Mouse (Mus musculus) kidney, adult 2 months (tissue): ENCODE data around the gene Wdr90. TPM values are rescaled to one million over a fixed set of nuclear protein-coding genes. Genes with fewer than 3 reads are reported as not detected.

Experiments used
- DNase-seq: peaks from one replicate; pipeline ENCODE4 v3.0.0; 2021
- H3K27ac ChIP-seq: fragments of 200-500 bp; 2 replicates; pipeline ENCODE4 v1.5.1; 2012; ENCODE audit warnings: low read depth, low read length, control low read depth, inconsistent platforms; ENCODE audit not compliant: insufficient read depth
- H3K27me3 ChIP-seq: fragments of 200-500 bp; replicated peaks from 2 replicates; pipeline ENCODE4 v1.6.1; 2012; ENCODE audit warnings: mild to moderate bottlenecking, moderate library complexity, low read length, inconsistent platforms; ENCODE audit not compliant: control insufficient read depth, insufficient read depth
- H3K36me3 ChIP-seq: fragments of 200-500 bp; 2 replicates; pipeline ENCODE4 v1.6.1; 2012; ENCODE audit warnings: mild to moderate bottlenecking, moderate library complexity, low read length, inconsistent platforms; ENCODE audit not compliant: control insufficient read depth, insufficient read depth
- H3K4me1 ChIP-seq: fragments of 200-500 bp; 2 replicates; pipeline ENCODE4 v1.6.1; 2011; ENCODE audit warnings: low read length; ENCODE audit not compliant: control insufficient read depth, insufficient read depth
- H3K4me3 ChIP-seq: fragments of 200-500 bp; 2 replicates; pipeline ENCODE4 v1.5.1; 2011; ENCODE audit warnings: mild to moderate bottlenecking, low read depth, low read length, control low read depth; ENCODE audit not compliant: insufficient read depth
- CTCF ChIP-seq: fragments of 200-500 bp; conservative IDR thresholded peaks from 2 replicates; pipeline ENCODE4 v1.5.1; 2011; ENCODE audit warnings: low read depth, mild to moderate bottlenecking, control low read depth, low read length, moderate library complexity, mixed read lengths; ENCODE audit not compliant: insufficient read depth, insufficient read length
- POLR2A ChIP-seq: fragments of 200-500 bp; IDR thresholded peaks from one replicate; pipeline ENCODE4 v1.6.1; 2011; ENCODE audit warnings: low read depth, low read length, control low read depth
- WGBS: fragments of 180-500 bp; shearing (Covaris S2); methylation state at CpG from one replicate; pipeline ENCODE4 v1.1.7; 2018; 5-methylcytosine and 5-hydroxymethylcytosine counted together
- polyA plus RNA-seq: library from polyadenylated mRNA; depleted of rRNA; stranded (reverse); fragments of >200 nt; gene quantifications from 2 replicates; pipeline ENCODE4 v1.2.3, GENCODE M21; 2012; rRNA removed

Wdr90 gene
- polyA plus RNA-seq = 23.8 and 25.5 TPM in 2 replicates

DNA sequence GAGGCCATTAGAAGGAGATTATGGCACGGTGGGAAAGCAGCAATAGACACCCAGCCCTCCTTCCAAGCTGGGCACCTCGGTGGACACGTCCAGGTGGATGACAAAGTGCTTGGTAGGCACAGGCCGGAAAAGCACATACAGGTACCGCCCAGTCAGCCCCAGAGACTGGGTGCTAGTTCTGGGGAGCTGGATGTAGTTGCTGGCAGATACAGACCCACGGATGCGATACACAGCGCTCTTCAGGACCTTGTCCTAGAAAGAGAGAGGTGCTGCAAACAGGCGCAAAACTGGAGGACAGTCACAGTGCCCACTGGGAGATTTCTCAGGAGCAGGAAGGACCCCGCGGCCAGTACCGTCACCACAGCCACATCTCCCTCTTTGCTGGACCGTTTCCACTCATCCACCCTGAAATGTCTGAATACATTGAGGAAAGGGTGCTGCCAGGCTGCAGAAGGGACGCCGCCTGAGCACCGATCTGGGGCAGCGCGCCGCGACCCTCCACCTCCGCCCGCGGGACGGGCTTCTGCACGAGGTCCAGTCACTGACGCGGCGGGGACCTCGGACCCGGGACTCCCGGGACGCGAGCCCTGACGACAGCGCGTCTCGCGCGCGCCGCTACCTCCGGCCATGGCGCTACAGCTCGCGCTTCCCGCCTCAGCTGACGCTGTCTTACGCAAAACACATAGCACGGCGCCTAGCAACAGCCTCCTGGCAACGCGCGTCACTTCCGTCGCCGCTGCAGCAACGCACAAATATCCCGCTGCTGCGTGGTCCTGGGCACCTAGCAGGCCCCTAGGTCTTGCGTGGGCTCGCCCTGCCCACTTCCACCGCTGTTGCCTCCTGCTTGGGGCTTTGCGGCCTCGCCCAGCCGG lies at the start of gene Wdr90:
TSS of gene Wdr90 (minus strand) at position 670 of the 872 bp plus-strand sequence.
- TF ChIP-seq POLR2A (no peak), CTCF (peak; percentile 28; the same call in 1 of the 2 replicates)
- 3% methylated on average over 65 of the region's 65 CpGs for WGBS
- Histone ChIP-seq H3K27ac (peak within 1 kb of the TSS; percentile 58), H3K4me1 (peaks cover 11% of the 10 kb centered on the region; the same call in 1 of the 2 replicates), H3K36me3 (no peaks in the 10 kb centered on the region), H3K27me3 (no peaks in the 10 kb centered on the region), H3K4me3 (peak within 1 kb of the TSS; percentile 62)
- DNase-seq = peak; percentile 94

DNA sequence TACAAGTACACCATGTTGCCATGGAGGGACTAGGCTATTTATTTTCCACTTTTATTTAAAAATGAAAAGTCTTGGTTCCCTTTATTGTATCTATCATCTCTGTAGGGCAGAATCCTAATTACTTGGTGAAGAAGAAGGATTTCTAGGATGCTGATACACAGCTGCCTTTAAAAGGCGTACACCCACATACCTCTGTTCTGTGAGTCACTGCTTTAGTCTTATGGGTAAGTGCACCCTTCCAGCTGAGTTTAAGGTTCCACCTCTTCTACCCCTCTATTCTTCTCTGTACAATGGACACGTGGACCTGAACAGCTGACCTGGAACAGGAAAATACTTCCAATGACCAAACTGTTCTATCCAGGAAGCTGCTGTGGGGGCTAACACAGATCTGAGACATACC lies 46.3 kb upstream of the Wdr90 start:
- no peaks in the 10 kb centered on the region for H3K36me3 ChIP-seq
- H3K4me3 ChIP-seq = no peak overlapping the region
- H3K27me3 ChIP-seq = no peaks in the 10 kb centered on the region
- TF ChIP-seq POLR2A (no peak), CTCF (no peak)
- no peak overlapping the region for H3K27ac ChIP-seq
- H3K4me1 ChIP-seq = peaks cover 10% of the 10 kb centered on the region
- 82% methylated on average over 2 of the region's 2 CpGs for WGBS
- no peak for DNase-seq

GRCm38 (mm10) chr17:25903061-25903460 lies 41.8 kb upstream of the Wdr90 start:
- no peak for DNase-seq
- Histone ChIP-seq H3K27me3 (no peaks in the 10 kb centered on the region), H3K4me1 (no peaks in the 10 kb centered on the region), H3K36me3 (no peaks in the 10 kb centered on the region), H3K4me3 (no peak overlapping the region), H3K27ac (no peak overlapping the region)
- TF ChIP-seq CTCF (no peak), POLR2A (no peak)
- WGBS = 90% methylated on average over 3 of the region's 3 CpGs

- Histone ChIP-seq H3K36me3 (no peaks in the 10 kb centered on the region), H3K27me3 (no peaks in the 10 kb centered on the region), H3K27ac (no peak overlapping the region), H3K4me1 (no peaks in the 10 kb centered on the region; the same call in 1 of the 2 replicates), H3K4me3 (no peak overlapping the region)
- WGBS = 100% methylated on average over 1 of the region's 1 CpGs
- TF ChIP-seq CTCF (no peak), POLR2A (no peak)
- DNase-seq = no peak
These were observed 38.9 kb upstream of the Wdr90 start for GRCm38 (mm10) chr17:25900193-25900592.

GRCm38 (mm10) chr17:25895891-25896290 lies 34.6 kb upstream of the Wdr90 start:
- WGBS = 58% methylated on average over 12 of the region's 12 CpGs
- TF ChIP-seq CTCF (no peak), POLR2A (no peak)
- no peak overlapping the region for H3K27ac ChIP-seq
- no peak for DNase-seq
- no peaks in the 10 kb centered on the region for H3K36me3 ChIP-seq
- H3K27me3 ChIP-seq = no peaks in the 10 kb centered on the region
- H3K4me1 ChIP-seq = no peaks in the 10 kb centered on the region; the same call in 1 of the 2 replicates
- H3K4me3 ChIP-seq = no peak overlapping the region

DNA sequence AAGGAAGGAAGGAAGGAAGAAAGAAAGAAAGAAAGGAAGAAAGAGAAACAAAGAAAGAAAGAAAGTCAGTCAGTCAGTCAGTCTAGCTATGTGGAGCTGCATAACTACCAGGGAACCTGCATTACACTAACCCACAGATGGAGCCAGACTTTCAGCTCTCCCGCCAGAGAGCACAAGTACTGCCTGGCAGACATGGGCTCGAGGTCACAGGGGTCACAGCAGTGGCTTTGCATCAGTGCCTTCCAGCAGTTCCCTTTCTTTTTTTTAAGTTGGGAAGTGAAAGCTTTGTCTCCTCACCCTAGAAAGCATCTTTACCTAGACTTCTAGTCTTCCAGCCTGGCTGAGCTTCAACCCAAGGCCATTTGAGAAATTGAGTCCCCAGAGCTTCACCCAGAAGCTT lies 34.1 kb upstream of the Wdr90 start:
- WGBS = 9% methylated on average over 2 of the region's 2 CpGs
- peak; percentile 65 for DNase-seq
- Histone ChIP-seq H3K27ac (no peak overlapping the region), H3K4me1 (no peaks in the 10 kb centered on the region; the same call in 1 of the 2 replicates), H3K36me3 (no peaks in the 10 kb centered on the region), H3K4me3 (no peak overlapping the region), H3K27me3 (no peaks in the 10 kb centered on the region)
- TF ChIP-seq POLR2A (no peak), CTCF (peak; percentile 27)

- H3K4me3 ChIP-seq = no peak overlapping the region
- TF ChIP-seq CTCF = peak; percentile 99; the same call in 1 of the 2 replicates
- no peak for TF ChIP-seq POLR2A
- no peaks in the 10 kb centered on the region for H3K36me3 ChIP-seq
- H3K4me1 ChIP-seq = no peaks in the 10 kb centered on the region; the same call in 1 of the 2 replicates
- H3K27ac ChIP-seq = no peak overlapping the region
- 41% methylated on average over 2 of the region's 2 CpGs for WGBS
- DNase-seq = peak; percentile 79
- no peaks in the 10 kb centered on the region for H3K27me3 ChIP-seq
These were observed 32.8 kb upstream of the Wdr90 start for GRCm38 (mm10) chr17:25893975-25894617.
